Mouse (Mus musculus): ENCODE data around the gene Hist1h2bn. TPM values are rescaled to one million over a fixed set of nuclear protein-coding genes. Genes with fewer than 3 reads are reported as not detected.
"Not testable (repeated sequence)": the region's sequence is repeated elsewhere in the genome, so short reads cannot be mapped to it uniquely, and the experiment has no call there.

The Hist1h2bn gene
- 864 and 1,352 TPM in 2 replicates for total RNA-seq (2014; rRNA removed)
- polyA plus RNA-seq (2015; fragmentation: Nextera tagmentation; extraction: Ambion mirVana), result 1.1 TPM in 1 of 2 replicates, not detected in the other

DNA sequence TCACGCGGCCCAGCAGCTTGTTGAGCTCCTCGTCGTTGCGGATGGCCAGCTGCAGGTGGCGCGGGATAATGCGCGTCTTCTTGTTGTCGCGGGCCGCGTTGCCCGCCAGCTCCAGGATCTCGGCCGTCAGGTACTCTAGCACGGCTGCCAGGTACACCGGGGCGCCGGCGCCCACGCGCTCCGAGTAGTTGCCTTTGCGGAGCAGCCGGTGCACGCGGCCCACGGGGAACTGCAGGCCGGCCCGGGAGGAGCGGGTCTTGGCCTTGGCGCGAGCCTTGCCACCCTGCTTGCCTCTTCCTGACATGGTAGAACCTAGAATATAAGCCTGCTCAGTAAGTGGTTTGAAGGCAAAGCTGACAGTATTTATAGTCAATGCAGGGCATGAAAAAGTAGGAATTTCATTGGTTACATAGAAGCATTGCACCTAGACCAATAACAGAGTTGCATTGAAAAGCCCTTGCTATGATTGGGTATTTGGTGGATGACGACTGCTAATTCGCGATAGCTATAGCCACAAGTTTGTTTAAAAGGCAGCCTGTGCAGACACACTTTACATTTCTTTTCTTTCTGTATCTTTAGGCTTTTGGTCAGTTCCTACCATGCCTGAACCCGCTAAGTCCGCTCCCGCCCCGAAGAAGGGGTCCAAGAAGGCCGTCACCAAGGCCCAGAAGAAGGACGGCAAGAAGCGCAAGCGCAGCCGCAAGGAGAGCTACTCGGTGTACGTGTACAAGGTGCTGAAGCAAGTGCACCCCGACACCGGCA is at the start of gene Hist1h2bn, which contains the start of gene Hist1h2ak:
Gene Hist1h2bn, plus strand, starts transcription at position 600 of the 762 bp plus-strand sequence.
Gene Hist1h2ak, minus strand, starts transcription at position 304 of the 762 bp plus-strand sequence.
- not testable (repeated sequence) for H3K4me1 ChIP-seq (ENCODE audit: insufficient read depth, low read length); H3K27me3 ChIP-seq (ENCODE audit: insufficient read depth, low read length); H3K9me3 ChIP-seq (ENCODE audit: low read length); H3K36me3 ChIP-seq (ENCODE audit: insufficient read depth, low read length)
- Histone ChIP-seq H3K27ac (peak within 1 kb of the TSS; percentile 90), H3K4me3 (ENCODE audit: low read length) (peak within 1 kb of the TSS; percentile 44), H3K9ac (replicated peaks; ENCODE audit: low read length) (peak within 1 kb of the TSS; percentile 46; the same call in 1 of the 2 replicates), H3K4me2 (ENCODE audit: low read depth, low read length) (peak within 1 kb of the TSS; percentile 64)
- TF ChIP-seq CTCF (IDR thresholded peaks at IDR 0.05; ENCODE audit: low read depth), result peak; percentile 44
- under 1% methylated on average over 44 of the region's 50 CpGs for WGBS
- peak; percentile 96 for ATAC-seq
- peak; percentile 94 for DNase-seq (ENCODE audit: low spot score)

DNA sequence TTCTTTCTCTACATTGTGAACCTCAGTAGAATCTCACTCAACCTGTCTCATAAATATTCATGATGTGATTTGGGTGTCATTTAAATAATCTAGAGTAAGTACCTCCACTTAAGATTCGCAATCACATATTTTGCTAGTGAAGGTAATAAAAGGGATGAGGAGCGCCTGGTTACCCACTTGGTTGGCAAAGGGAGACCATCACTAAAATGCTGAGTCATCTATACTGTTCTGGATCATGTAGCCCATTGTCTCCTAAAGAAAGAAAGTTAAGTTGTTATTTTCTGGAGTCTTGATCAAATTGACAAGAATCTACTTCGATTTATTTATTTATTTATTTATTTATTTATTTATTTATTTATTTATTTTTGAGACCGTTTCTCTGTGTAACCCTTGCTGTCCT is 47.3 kb upstream of the Hist1h2bn start:
- Histone ChIP-seq H3K9ac (replicated peaks; ENCODE audit: low read length) (no peak overlapping the region), H3K4me3 (ENCODE audit: low read length) (no peak overlapping the region), H3K4me1 (ENCODE audit: insufficient read depth, low read length) (no peaks in the 10 kb centered on the region), H3K36me3 (ENCODE audit: insufficient read depth, low read length) (no peaks in the 10 kb centered on the region), H3K9me3 (ENCODE audit: low read length) (no peaks in the 10 kb centered on the region), H3K4me2 (ENCODE audit: low read depth, low read length) (no peak overlapping the region), H3K27ac (no peak overlapping the region), H3K27me3 (ENCODE audit: insufficient read depth, low read length) (no peaks in the 10 kb centered on the region)
- WGBS, result 70% methylated on average over 4 of the region's 4 CpGs
- no peak for ATAC-seq
- TF ChIP-seq CTCF (IDR thresholded peaks at IDR 0.05; ENCODE audit: low read depth), result no peak
- no peak for DNase-seq (ENCODE audit: low spot score)

DNA sequence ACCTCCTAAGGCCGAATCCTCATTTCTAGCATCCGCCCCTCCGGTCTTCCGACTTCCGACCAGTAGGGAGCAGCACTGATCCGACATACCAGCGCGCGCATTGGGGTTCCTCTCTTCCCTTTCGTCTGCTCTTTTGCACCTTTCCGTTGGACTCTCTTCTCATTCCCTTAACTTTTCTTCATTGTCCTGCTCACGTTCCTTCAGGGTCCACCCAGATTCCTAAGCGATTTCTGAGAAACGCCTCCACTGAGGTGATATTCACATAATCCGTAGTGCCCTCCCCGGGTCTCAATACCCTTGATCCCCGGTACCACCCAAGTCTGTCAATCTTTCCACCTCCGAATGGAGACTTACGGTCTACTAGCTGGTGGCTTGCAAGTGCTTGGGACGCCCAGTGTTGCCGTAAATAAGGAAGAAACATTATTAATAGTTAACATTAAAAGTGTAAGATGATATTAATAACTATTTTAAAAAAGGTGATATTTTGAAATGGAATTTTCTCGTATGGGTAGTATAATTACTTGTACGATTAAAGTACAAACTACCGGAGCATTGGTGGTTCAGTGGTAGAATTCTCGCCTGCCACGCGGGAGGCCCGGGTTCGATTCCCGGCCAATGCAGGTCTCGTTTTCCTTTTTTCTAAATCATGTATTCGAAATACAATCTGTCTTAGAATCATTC is 43.8 kb upstream of the Hist1h2bn start:
- Histone ChIP-seq H3K27me3 (ENCODE audit: insufficient read depth, low read length) (no peaks in the 10 kb centered on the region), H3K4me1 (ENCODE audit: insufficient read depth, low read length) (no peaks in the 10 kb centered on the region), H3K4me3 (ENCODE audit: low read length) (peak overlapping the region; percentile 76), H3K36me3 (ENCODE audit: insufficient read depth, low read length) (no peaks in the 10 kb centered on the region), H3K4me2 (ENCODE audit: low read depth, low read length) (peak overlapping the region; percentile 82), H3K9me3 (ENCODE audit: low read length) (no peaks in the 10 kb centered on the region), H3K27ac (peak overlapping the region; percentile 86), H3K9ac (replicated peaks; ENCODE audit: low read length) (peak overlapping the region; percentile 63)
- TF ChIP-seq CTCF (IDR thresholded peaks at IDR 0.05; ENCODE audit: low read depth), result peak; percentile 88
- peak; percentile 89 for ATAC-seq
- DNase-seq (ENCODE audit: low spot score), result peak; percentile 93
- WGBS, result under 1% methylated on average over 32 of the region's 32 CpGs

DNA sequence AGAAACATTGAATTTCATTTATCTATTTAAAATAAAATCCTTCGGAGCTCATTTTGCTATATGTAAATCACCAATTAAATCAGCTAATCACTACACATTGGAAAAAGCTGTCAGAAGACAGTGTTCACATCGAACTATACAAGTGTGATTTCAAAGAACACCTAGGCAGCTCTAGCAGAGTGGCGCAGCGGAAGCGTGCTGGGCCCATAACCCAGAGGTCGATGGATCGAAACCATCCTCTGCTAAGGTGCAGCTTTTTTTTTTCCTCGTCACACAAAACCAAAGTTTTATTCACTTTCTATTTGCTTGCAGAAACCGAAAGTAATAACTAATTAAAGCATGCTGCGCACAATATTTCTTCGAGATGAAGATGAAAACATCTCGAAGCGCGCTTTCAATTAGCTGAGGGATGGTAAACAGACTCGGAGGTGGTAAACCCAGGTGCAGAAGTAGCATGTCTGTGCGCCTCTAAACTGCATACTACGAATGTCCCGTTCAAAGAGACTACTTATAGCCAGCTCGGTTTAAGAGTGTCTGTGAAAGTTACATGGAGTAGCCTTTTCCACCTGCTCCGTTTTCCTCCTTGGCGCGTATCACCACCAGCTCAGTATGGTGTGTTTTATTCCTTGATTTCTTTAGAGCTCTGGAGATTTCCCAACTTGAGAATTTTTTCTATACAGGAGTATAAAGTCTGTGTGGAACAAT is 43.0 kb upstream of the Hist1h2bn start:
- 2% methylated on average over 22 of the region's 22 CpGs for WGBS
- H3K27ac ChIP-seq, result no peak overlapping the region
- H3K27me3 ChIP-seq (ENCODE audit: insufficient read depth, low read length), result no peaks in the 10 kb centered on the region
- H3K9ac ChIP-seq (replicated peaks; ENCODE audit: low read length), result peak overlapping the region; percentile 46
- H3K4me3 ChIP-seq (ENCODE audit: low read length), result peak overlapping the region; percentile 76
- ATAC-seq (peak; percentile 83), DNase-seq (ENCODE audit: low spot score) (peak; percentile 84)
- H3K4me2 ChIP-seq (ENCODE audit: low read depth, low read length), result peak overlapping the region; percentile 82
- H3K9me3 ChIP-seq (ENCODE audit: low read length), result no peaks in the 10 kb centered on the region
- no peak for TF ChIP-seq CTCF (IDR thresholded peaks at IDR 0.05; ENCODE audit: low read depth)
- no peaks in the 10 kb centered on the region for H3K36me3 ChIP-seq (ENCODE audit: insufficient read depth, low read length)
- no peaks in the 10 kb centered on the region for H3K4me1 ChIP-seq (ENCODE audit: insufficient read depth, low read length)

DNA sequence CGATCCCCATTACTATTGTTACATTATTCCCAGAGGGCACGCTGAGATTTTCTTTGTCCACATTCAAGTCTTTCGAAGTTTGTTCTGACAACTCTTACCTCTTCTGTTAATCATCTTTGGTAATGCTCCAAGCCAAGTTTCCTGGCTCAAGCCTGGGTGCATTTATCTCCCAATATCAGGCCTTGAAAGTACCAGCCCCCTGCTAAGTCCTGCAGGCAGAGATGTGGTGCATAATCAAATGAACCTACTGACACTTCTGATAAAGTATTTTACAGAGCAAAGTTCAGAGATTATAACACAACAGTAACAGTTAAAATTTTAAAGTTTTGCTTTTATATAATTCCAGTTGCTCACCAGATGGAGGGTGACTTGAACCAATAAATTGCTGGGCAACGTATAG is 42.2 kb upstream of the Hist1h2bn start:
- TF ChIP-seq CTCF (IDR thresholded peaks at IDR 0.05; ENCODE audit: low read depth), result no peak
- Histone ChIP-seq H3K9me3 (ENCODE audit: low read length) (no peaks in the 10 kb centered on the region), H3K4me3 (ENCODE audit: low read length) (peak overlapping the region; percentile 76), H3K4me1 (ENCODE audit: insufficient read depth, low read length) (no peaks in the 10 kb centered on the region), H3K27ac (no peak overlapping the region), H3K36me3 (ENCODE audit: insufficient read depth, low read length) (no peaks in the 10 kb centered on the region), H3K4me2 (ENCODE audit: low read depth, low read length) (peak overlapping the region; percentile 82), H3K27me3 (ENCODE audit: insufficient read depth, low read length) (no peaks in the 10 kb centered on the region), H3K9ac (replicated peaks; ENCODE audit: low read length) (peak overlapping the region; percentile 46; the same call in 1 of the 2 replicates)
- no peak for ATAC-seq
- DNase-seq (ENCODE audit: low spot score), result no peak
- 25% methylated on average over 4 of the region's 4 CpGs for WGBS

DNA sequence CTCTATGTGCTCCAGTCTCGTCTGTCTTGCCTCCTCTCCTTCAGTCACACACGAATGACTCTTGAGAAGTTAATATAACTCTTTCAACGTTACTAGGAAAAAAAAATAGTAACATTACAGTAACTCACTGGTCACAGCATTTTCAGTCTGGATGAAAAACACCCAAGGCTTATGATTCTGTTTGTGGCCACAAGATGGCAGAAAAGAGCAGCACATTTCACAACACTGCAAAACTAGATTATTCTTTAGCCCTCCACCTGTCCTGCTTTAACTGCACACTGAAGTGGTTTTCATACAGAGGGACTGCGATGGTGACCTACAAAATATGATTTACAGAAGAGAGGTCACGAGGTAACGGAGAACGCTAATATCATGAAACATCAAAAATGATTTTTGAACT is 39.2 kb upstream of the Hist1h2bn start:
- 0% methylated on average over 7 of the region's 7 CpGs for WGBS
- Histone ChIP-seq H3K4me1 (ENCODE audit: insufficient read depth, low read length) (peaks cover 7% of the 10 kb centered on the region; the same call in 1 of the 2 replicates), H3K4me3 (ENCODE audit: low read length) (peak overlapping the region; percentile 38), H3K4me2 (ENCODE audit: low read depth, low read length) (peak overlapping the region; percentile 72), H3K9me3 (ENCODE audit: low read length) (no peaks in the 10 kb centered on the region), H3K27me3 (ENCODE audit: insufficient read depth, low read length) (no peaks in the 10 kb centered on the region), H3K36me3 (ENCODE audit: insufficient read depth, low read length) (no peaks in the 10 kb centered on the region), H3K9ac (replicated peaks; ENCODE audit: low read length) (peak overlapping the region; percentile 37; the same call in 1 of the 2 replicates), H3K27ac (no peak overlapping the region)
- ATAC-seq, result no peak
- peak; percentile 92 for TF ChIP-seq CTCF (IDR thresholded peaks at IDR 0.05; ENCODE audit: low read depth)
- peak; percentile 77 for DNase-seq (ENCODE audit: low spot score)
